Mouse (Mus musculus): Measurements from ENCODE around the gene Anxa9.
A peak's percentile ranks its signal among the peaks of the same experiment; 100 is the strongest.

Anxa9 gene

GRCm38 (mm10) chr3:95247660-95248336 lies 59.2 kb downstream of the Anxa9 start:
- DNase-seq (ENCODE audit: low spot score): no peak

DNA sequence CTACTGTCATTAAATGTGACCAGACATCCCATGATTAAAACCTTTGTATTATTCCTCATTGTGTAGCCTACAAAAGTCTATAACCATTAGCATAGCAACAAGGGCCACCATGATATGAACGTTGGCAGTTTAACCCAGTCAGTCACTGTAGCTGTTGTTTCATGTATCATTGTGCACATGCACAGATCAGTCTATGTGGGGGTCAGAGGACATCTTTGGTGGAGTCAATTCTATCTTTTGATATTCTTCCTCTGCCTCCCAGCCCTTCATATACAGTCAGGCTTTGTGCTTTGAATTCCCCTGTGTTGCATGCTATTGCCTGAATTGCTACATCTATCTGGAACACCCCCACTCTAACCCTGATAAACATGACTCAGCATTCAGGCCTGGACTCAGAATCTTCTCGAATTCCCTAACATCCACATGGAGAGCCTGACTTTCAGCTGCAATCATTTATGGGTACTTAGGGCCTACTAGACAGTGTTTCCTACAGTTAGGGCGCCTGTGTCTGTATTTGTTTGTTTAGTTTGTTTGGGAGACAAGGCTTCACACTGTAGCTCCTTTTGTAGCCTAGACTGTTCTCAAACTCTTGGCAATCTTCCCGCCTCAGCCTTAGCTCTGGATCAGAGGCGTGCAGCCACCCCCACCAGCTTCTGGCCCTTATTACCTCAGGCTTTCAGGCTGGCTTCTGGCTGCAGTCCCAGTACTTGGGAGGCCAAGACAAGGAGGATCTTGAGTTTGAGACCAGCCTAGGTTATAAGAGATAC lies 60.3 kb downstream of the Anxa9 start:
- peak; percentile 59 for DNase-seq (ENCODE audit: low spot score)
